Mouse (Mus musculus): ENCODE results near the gene Gm597.

GRCm38 (mm10) chr1:28780152-28780551 lies at the start of gene Gm597:
- TF ChIP-seq GATA1 (IDR thresholded peaks at IDR 0.05; ENCODE audit: borderline replicate concordance, low read length): no peak
- no peak for TF ChIP-seq FLI1 (IDR thresholded peaks at IDR 0.05; ENCODE audit: low read length)

Measured in megakaryocyte, embryonic 14.5 days (primary cell).